Mouse (Mus musculus): Measurements from ENCODE around the gene Gsc2.

DNA sequence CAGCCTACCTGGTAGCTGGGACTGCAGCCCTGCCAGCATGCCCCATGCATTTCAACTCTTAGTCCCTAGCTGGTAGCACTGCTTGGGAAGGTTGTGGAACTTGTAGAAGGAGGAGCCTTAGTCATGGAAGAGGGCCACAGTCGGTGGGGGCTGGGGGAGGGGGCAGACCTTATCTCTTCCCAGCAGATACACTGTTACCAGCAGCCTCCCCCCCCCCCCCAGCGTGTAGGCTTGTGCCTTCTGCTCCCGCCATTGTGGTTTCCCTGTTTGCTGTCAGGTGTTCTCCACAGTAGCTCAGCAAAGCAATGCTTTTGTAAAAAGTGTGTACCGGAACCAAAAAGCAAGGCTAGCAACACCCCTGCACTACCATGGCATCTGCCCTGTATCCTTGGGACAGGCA is 36.8 kb upstream of the Gsc2 start:
- no peak for TF ChIP-seq POLR2A (IDR thresholded peaks at IDR 0.05; ENCODE audit: borderline replicate concordance, control insufficient read depth, low read depth, low read length)
- TF ChIP-seq CTCF (IDR thresholded peaks at IDR 0.05; ENCODE audit: control insufficient read depth, insufficient read depth, low read length) = no peak
